Mouse (Mus musculus): ENCODE measurements around the gene Ubl4a. TPM values are rescaled to one million over a fixed set of nuclear protein-coding genes. Genes with fewer than 3 reads are reported as not detected.
A peak's percentile ranks its signal among the peaks of the same experiment; 100 is the strongest.

Gene Ubl4a
- 72.0 and 75.4 TPM in 2 replicates for polyA plus RNA-seq (2014; fragmentation: Nextera tagmentation; extraction: Ambion mirVana)

GRCm38 (mm10) chrX:74372888-74373549, at the start of gene Ubl4a, which contains the start of gene Slc10a3:
Gene Ubl4a, minus strand, starts transcription at chrX:74373218.
Gene Slc10a3, minus strand, starts transcription at chrX:74373349.
- Histone ChIP-seq H3K36me3 (ENCODE audit: control insufficient read depth, insufficient read depth, low read length) (no peaks in the 10 kb centered on the region), H3K4me3 (ENCODE audit: low read depth, low read length) (peak within 1 kb of the TSS; percentile 58), H3K9me3 (ENCODE audit: control insufficient read depth, low read length) (no peaks in the 10 kb centered on the region), H3K27ac (ENCODE audit: low read depth, low read length) (no peak within 1 kb of the TSS; the same call in 1 of the 2 replicates), H3K4me1 (replicated peaks; ENCODE audit: control insufficient read depth, insufficient read depth, low read length) (no peaks in the 10 kb centered on the region; the same call in 1 of the 2 replicates), H3K4me2 (peak within 1 kb of the TSS; percentile 70), H3K27me3 (replicated peaks; ENCODE audit: control insufficient read depth, insufficient read depth, low read length) (no peaks in the 10 kb centered on the region), H3K9ac (ENCODE audit: low read depth, low read length) (peak within 1 kb of the TSS; percentile 72)
- peak; percentile 90 for ATAC-seq (replicated peaks; ENCODE audit: low FRiP score)
- DNase-seq (ENCODE audit: low spot score), result peak; percentile 78
- 15% methylated on average over 32 of the region's 32 CpGs for WGBS

GRCm38 (mm10) chrX:74413377-74413776, 40.4 kb upstream of the Ubl4a start:
- no peak overlapping the region for H3K4me3 ChIP-seq (ENCODE audit: low read depth, low read length)
- H3K4me1 ChIP-seq (replicated peaks; ENCODE audit: control insufficient read depth, insufficient read depth, low read length), result no peaks in the 10 kb centered on the region
- ATAC-seq (replicated peaks; ENCODE audit: low FRiP score) (0 out of 2 replicates have a peak, but pooled peaks have one; percentile 36), DNase-seq (ENCODE audit: low spot score) (peak; percentile 41)
- H3K36me3 ChIP-seq (ENCODE audit: control insufficient read depth, insufficient read depth, low read length), result no peaks in the 10 kb centered on the region
- H3K27ac ChIP-seq (ENCODE audit: low read depth, low read length), result no peak overlapping the region
- no peak overlapping the region for H3K9ac ChIP-seq (ENCODE audit: low read depth, low read length)
- no peak overlapping the region for H3K4me2 ChIP-seq
- H3K27me3 ChIP-seq (replicated peaks; ENCODE audit: control insufficient read depth, insufficient read depth, low read length), result no peaks in the 10 kb centered on the region
- H3K9me3 ChIP-seq (ENCODE audit: control insufficient read depth, low read length), result no peaks in the 10 kb centered on the region

GRCm38 (mm10) chrX:74408340-74408739, 35.3 kb upstream of the Ubl4a start:
- H3K4me2 ChIP-seq, result no peak overlapping the region
- ATAC-seq (replicated peaks; ENCODE audit: low FRiP score), result no peak
- H3K36me3 ChIP-seq (ENCODE audit: control insufficient read depth, insufficient read depth, low read length), result no peaks in the 10 kb centered on the region
- no peaks in the 10 kb centered on the region for H3K4me1 ChIP-seq (replicated peaks; ENCODE audit: control insufficient read depth, insufficient read depth, low read length)
- no peaks in the 10 kb centered on the region for H3K9me3 ChIP-seq (ENCODE audit: control insufficient read depth, low read length)
- H3K9ac ChIP-seq (ENCODE audit: low read depth, low read length), result no peak overlapping the region
- no peak overlapping the region for H3K27ac ChIP-seq (ENCODE audit: low read depth, low read length)
- H3K27me3 ChIP-seq (replicated peaks; ENCODE audit: control insufficient read depth, insufficient read depth, low read length), result no peaks in the 10 kb centered on the region
- DNase-seq (ENCODE audit: low spot score), result no peak
- H3K4me3 ChIP-seq (ENCODE audit: low read depth, low read length), result no peak overlapping the region
- 53% methylated on average over 2 of the region's 2 CpGs for WGBS

GRCm38 (mm10) chrX:74400136-74400535, 27.1 kb upstream of the Ubl4a start:
- Histone ChIP-seq H3K4me1 (replicated peaks; ENCODE audit: control insufficient read depth, insufficient read depth, low read length) (no peaks in the 10 kb centered on the region), H3K4me2 (no peak overlapping the region), H3K27ac (ENCODE audit: low read depth, low read length) (no peak overlapping the region), H3K9ac (ENCODE audit: low read depth, low read length) (no peak overlapping the region), H3K36me3 (ENCODE audit: control insufficient read depth, insufficient read depth, low read length) (no peaks in the 10 kb centered on the region), H3K27me3 (replicated peaks; ENCODE audit: control insufficient read depth, insufficient read depth, low read length) (no peaks in the 10 kb centered on the region), H3K4me3 (ENCODE audit: low read depth, low read length) (no peak overlapping the region), H3K9me3 (ENCODE audit: control insufficient read depth, low read length) (no peaks in the 10 kb centered on the region)
- ATAC-seq (replicated peaks; ENCODE audit: low FRiP score) (no peak), DNase-seq (ENCODE audit: low spot score) (no peak)
- 82% methylated on average over 3 of the region's 3 CpGs for WGBS

GRCm38 (mm10) chrX:74392535-74393443, 19.8 kb upstream of the Ubl4a start, which contains the start of the genes Fam3a and Ikbkg:
Gene Fam3a, minus strand, starts transcription at chrX:74393272.
Gene Ikbkg, plus strand, starts transcription at chrX:74393290.
- Histone ChIP-seq H3K27me3 (replicated peaks; ENCODE audit: control insufficient read depth, insufficient read depth, low read length) (no peaks in the 10 kb centered on the region), H3K36me3 (ENCODE audit: control insufficient read depth, insufficient read depth, low read length) (no peaks in the 10 kb centered on the region), H3K4me1 (replicated peaks; ENCODE audit: control insufficient read depth, insufficient read depth, low read length) (no peaks in the 10 kb centered on the region; the same call in 1 of the 2 replicates), H3K9ac (ENCODE audit: low read depth, low read length) (peak within 1 kb of the TSS; percentile 76), H3K9me3 (ENCODE audit: control insufficient read depth, low read length) (no peaks in the 10 kb centered on the region), H3K4me2 (peak within 1 kb of the TSS; percentile 74), H3K27ac (ENCODE audit: low read depth, low read length) (peak within 1 kb of the TSS; percentile 83), H3K4me3 (ENCODE audit: low read depth, low read length) (peak within 1 kb of the TSS; percentile 56)
- peak; percentile 100 for ATAC-seq (replicated peaks; ENCODE audit: low FRiP score)
- DNase-seq (ENCODE audit: low spot score), result peak; percentile 79
- 12% methylated on average over 28 of the region's 30 CpGs for WGBS

GRCm38 (mm10) chrX:74388153-74388552, 15.1 kb upstream of the Ubl4a start:
- Histone ChIP-seq H3K4me1 (replicated peaks; ENCODE audit: control insufficient read depth, insufficient read depth, low read length) (no peaks in the 10 kb centered on the region; the same call in none of the 2 replicates), H3K9me3 (ENCODE audit: control insufficient read depth, low read length) (no peaks in the 10 kb centered on the region), H3K4me3 (ENCODE audit: low read depth, low read length) (no peak overlapping the region), H3K36me3 (ENCODE audit: control insufficient read depth, insufficient read depth, low read length) (no peaks in the 10 kb centered on the region), H3K9ac (ENCODE audit: low read depth, low read length) (no peak overlapping the region), H3K4me2 (no peak overlapping the region), H3K27ac (ENCODE audit: low read depth, low read length) (peak overlapping the region; percentile 38; the same call in 1 of the 2 replicates), H3K27me3 (replicated peaks; ENCODE audit: control insufficient read depth, insufficient read depth, low read length) (no peaks in the 10 kb centered on the region)
- ATAC-seq (replicated peaks; ENCODE audit: low FRiP score) (peak; percentile 62), DNase-seq (ENCODE audit: low spot score) (no peak)

- no peak overlapping the region for H3K27ac ChIP-seq (ENCODE audit: low read depth, low read length)
- no peaks in the 10 kb centered on the region for H3K9me3 ChIP-seq (ENCODE audit: control insufficient read depth, low read length)
- 56% methylated on average over 2 of the region's 2 CpGs for WGBS
- H3K27me3 ChIP-seq (replicated peaks; ENCODE audit: control insufficient read depth, insufficient read depth, low read length), result no peaks in the 10 kb centered on the region
- DNase-seq (ENCODE audit: low spot score) (no peak), ATAC-seq (replicated peaks; ENCODE audit: low FRiP score) (peak; percentile 89)
- H3K36me3 ChIP-seq (ENCODE audit: control insufficient read depth, insufficient read depth, low read length), result no peaks in the 10 kb centered on the region
- no peaks in the 10 kb centered on the region; the same call in none of the 2 replicates for H3K4me1 ChIP-seq (replicated peaks; ENCODE audit: control insufficient read depth, insufficient read depth, low read length)
- H3K4me2 ChIP-seq, result no peak overlapping the region
- H3K9ac ChIP-seq (ENCODE audit: low read depth, low read length), result no peak overlapping the region
- H3K4me3 ChIP-seq (ENCODE audit: low read depth, low read length), result no peak overlapping the region
Measured at GRCm38 (mm10) chrX:74384451-74384850, 11.4 kb upstream of the Ubl4a start.

- Histone ChIP-seq H3K9ac (ENCODE audit: low read depth, low read length) (peak overlapping the region; percentile 80), H3K4me1 (replicated peaks; ENCODE audit: control insufficient read depth, insufficient read depth, low read length) (peaks cover 2% of the 10 kb centered on the region; the same call in 1 of the 2 replicates), H3K27me3 (replicated peaks; ENCODE audit: control insufficient read depth, insufficient read depth, low read length) (no peaks in the 10 kb centered on the region), H3K36me3 (ENCODE audit: control insufficient read depth, insufficient read depth, low read length) (no peaks in the 10 kb centered on the region), H3K27ac (ENCODE audit: low read depth, low read length) (peak overlapping the region; percentile 72), H3K4me2 (peak overlapping the region; percentile 71), H3K9me3 (ENCODE audit: control insufficient read depth, low read length) (no peaks in the 10 kb centered on the region), H3K4me3 (ENCODE audit: low read depth, low read length) (peak overlapping the region; percentile 64)
- ATAC-seq (replicated peaks; ENCODE audit: low FRiP score) (peak; percentile 76), DNase-seq (ENCODE audit: low spot score) (peak; percentile 72)
- WGBS, result 16% methylated on average over 46 of the region's 49 CpGs
Measured at GRCm38 (mm10) chrX:74368209-74368909, 4.7 kb downstream of the Ubl4a start.
